Mouse (Mus musculus) B cell, adult 67 days (primary cell): ENCODE results near the gene Mgst3. TPM values are rescaled to one million over a fixed set of nuclear protein-coding genes. Genes with fewer than 3 reads are reported as not detected.

Source experiments
- total RNA-seq, 2 experiments: library from RNA; stranded (reverse); gene quantifications; 4 replicates each; pipeline ENCODE4 v1.2.4; 2023

The Mgst3 gene
- 1 to 10 TPM; 3.8 to 5.0 TPM for total RNA-seq

GRCm38 (mm10) chr1:167393683-167394492 is at the start of gene Mgst3:
Gene Mgst3, minus strand, starts transcription at chr1:167393841.

GRCm38 (mm10) chr1:167349815-167350596 is 43.6 kb downstream of the Mgst3 start, which contains the start of gene Aldh9a1:
Gene Aldh9a1, plus strand, starts transcription at chr1:167349991.

Other genes starting within 250 kb of the Mgst3 start
- gene Uck2, start 108.5 kb downstream of the Mgst3 start, total RNA-seq, result 10 to 100 TPM; 14.8 to 15.6 TPM
- 10 to 100 TPM; 34.2 to 36.3 TPM for gene Tmco1, start 85.5 kb downstream of the Mgst3 start, total RNA-seq
- 10 to 100 TPM; 34.4 to 37.9 TPM for gene Aldh9a1, start 43.9 kb downstream of the Mgst3 start, total RNA-seq
- gene Lrrc52, start 72.9 kb upstream of the Mgst3 start, total RNA-seq, result not detected
- not detected for gene Rxrg, start 204.5 kb upstream of the Mgst3 start, total RNA-seq